Mouse (Mus musculus) liver, embryonic 14.5 days (tissue): ENCODE measurements around the gene Tmem255a.

ENCODE experiments used
- CTCF ChIP-seq: IDR thresholded peaks from 2 replicates; pipeline ENCODE4 v1.5.1; 2016; ENCODE audit warnings: antibody characterized with exemption, low read depth, control low read depth
- EP300 ChIP-seq: IDR thresholded peaks from 2 replicates; pipeline ENCODE4 v1.6.1; 2016; ENCODE audit warnings: antibody characterized with exemption, low read depth

- no peak for TF ChIP-seq CTCF
- TF ChIP-seq EP300: no peak
These were observed at the start of gene Tmem255a for GRCm38 (mm10) chrX:38251851-38252571.
